Mouse (Mus musculus) lung, postnatal 0 days (tissue): Measurements from ENCODE around the gene Nr2f1. TPM values are rescaled to one million over a fixed set of nuclear protein-coding genes. Genes with fewer than 3 reads are reported as not detected.

Experiments
- ATAC-seq: fragments of 200-750 bp; cut with Nextera tagmentation; 2 replicates; pipeline ENCODE4 v1.8.0; 2017; ENCODE audit warnings: moderate library complexity
- DNase-seq: peaks from one replicate; pipeline ENCODE4 v3.0.0-alpha.2; 2016; ENCODE audit warnings: low spot score
- H3K27ac ChIP-seq: fragments of 300-500 bp; sonication (generic); 2 replicates; pipeline ENCODE4 v1.5.1; 2014; ENCODE audit warnings: antibody characterized with exemption, mild to moderate bottlenecking, low read length, mixed read lengths
- H3K27me3 ChIP-seq: fragments of 300-500 bp; sonication (generic); replicated peaks from 2 replicates; pipeline ENCODE4 v1.6.1; 2014; ENCODE audit warnings: low read length, mixed read lengths; ENCODE audit not compliant: insufficient read depth
- H3K36me3 ChIP-seq: fragments of 300-500 bp; sonication (generic); 2 replicates; pipeline ENCODE4 v1.6.1; 2014; ENCODE audit warnings: low read length, mixed read lengths; ENCODE audit not compliant: insufficient read depth
- H3K4me1 ChIP-seq: fragments of 300-500 bp; sonication (generic); 2 replicates; pipeline ENCODE4 v1.6.1; 2014; ENCODE audit warnings: antibody characterized with exemption, low read depth, low read length, mixed read lengths; ENCODE audit not compliant: insufficient read depth
- H3K4me2 ChIP-seq: fragments of 300-500 bp; sonication (generic); replicated peaks from 2 replicates; pipeline ENCODE4 v1.6.1; 2014; ENCODE audit warnings: low read depth, mild to moderate bottlenecking, low read length, moderate library complexity, mixed read lengths
- H3K4me3 ChIP-seq: fragments of 300-500 bp; sonication (generic); 2 replicates; pipeline ENCODE4 v1.5.1; 2014; ENCODE audit warnings: low read depth, low read length
- H3K9ac ChIP-seq: fragments of 300-500 bp; sonication (generic); replicated peaks from 2 replicates; pipeline ENCODE4 v1.6.1; 2014; ENCODE audit warnings: low read depth, mild to moderate bottlenecking
- H3K9me3 ChIP-seq: fragments of 300-500 bp; sonication (generic); 2 replicates; pipeline ENCODE4 v1.6.1; 2016; ENCODE audit warnings: low read length, mixed read lengths
- CTCF ChIP-seq: IDR thresholded peaks from 2 replicates; pipeline ENCODE4 v1.5.1; 2016; ENCODE audit warnings: antibody characterized with exemption, mild to moderate bottlenecking
- EP300 ChIP-seq: IDR thresholded peaks from 2 replicates; pipeline ENCODE4 v1.6.1; 2016; ENCODE audit warnings: antibody characterized with exemption, mild to moderate bottlenecking, control low read depth
- WGBS: fragments of 180-500 bp; shearing (Covaris S2); extraction: QIAGEN DNeasy Blood & Tissue Kit; methylation state at CpG from one replicate; pipeline ENCODE4 v1.1.7; 2014; 5-methylcytosine and 5-hydroxymethylcytosine counted together
- polyA plus RNA-seq: library from polyadenylated mRNA; unstranded; fragments of >200 nt; fragmentation: Nextera tagmentation; extraction: Ambion mirVana; gene quantifications from 2 replicates; pipeline ENCODE4 v1.2.1, GENCODE M21; 2015

Gene Nr2f1
- polyA plus RNA-seq, 1 experiment from 2014 or later, result 4.0 TPM

DNA sequence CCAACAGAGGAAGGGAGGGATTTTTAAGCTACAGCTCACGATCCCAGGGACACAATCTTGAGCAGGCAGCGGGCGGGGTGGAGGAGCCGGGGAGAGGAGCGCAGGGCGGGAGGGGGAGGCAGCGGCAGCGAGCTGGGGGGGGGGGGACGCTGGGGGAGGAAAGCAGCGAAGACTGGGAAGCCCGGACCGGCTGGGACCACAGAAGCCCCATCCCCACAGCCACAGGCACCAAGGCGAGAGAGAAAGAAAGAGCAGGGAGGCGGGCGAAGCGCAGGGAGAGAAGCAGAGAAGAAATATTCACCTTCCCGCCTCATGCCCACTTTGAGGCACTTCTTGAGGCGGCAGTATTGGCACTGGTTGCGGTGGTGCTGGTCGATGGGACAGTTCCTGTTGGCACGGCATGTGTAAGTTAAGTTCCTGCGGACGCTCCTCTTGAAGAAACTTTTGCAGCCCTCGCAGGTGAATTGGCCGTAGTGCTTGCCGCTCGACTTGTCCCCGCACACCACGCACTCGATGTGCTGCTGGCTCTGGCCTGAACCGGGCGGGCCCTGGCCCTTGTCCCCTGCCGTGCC, 1.7 kb downstream of the Nr2f1 start:
- no peak for TF ChIP-seq CTCF
- no peak for TF ChIP-seq EP300
- peak overlapping the region; percentile 66 for H3K4me3 ChIP-seq
- no peaks in the 10 kb centered on the region for H3K9me3 ChIP-seq
- no peak for ATAC-seq
- peak; percentile 25 for DNase-seq
- WGBS, result 2% methylated on average over 27 of the region's 33 CpGs
- no peaks in the 10 kb centered on the region for H3K36me3 ChIP-seq
- H3K27me3 ChIP-seq, result peaks cover 26% of the 10 kb centered on the region
- H3K27ac ChIP-seq, result no peak overlapping the region
- H3K4me1 ChIP-seq, result no peaks in the 10 kb centered on the region
- H3K9ac ChIP-seq, result peak overlapping the region; percentile 29; the same call in 1 of the 2 replicates
- peak overlapping the region; percentile 85 for H3K4me2 ChIP-seq

DNA sequence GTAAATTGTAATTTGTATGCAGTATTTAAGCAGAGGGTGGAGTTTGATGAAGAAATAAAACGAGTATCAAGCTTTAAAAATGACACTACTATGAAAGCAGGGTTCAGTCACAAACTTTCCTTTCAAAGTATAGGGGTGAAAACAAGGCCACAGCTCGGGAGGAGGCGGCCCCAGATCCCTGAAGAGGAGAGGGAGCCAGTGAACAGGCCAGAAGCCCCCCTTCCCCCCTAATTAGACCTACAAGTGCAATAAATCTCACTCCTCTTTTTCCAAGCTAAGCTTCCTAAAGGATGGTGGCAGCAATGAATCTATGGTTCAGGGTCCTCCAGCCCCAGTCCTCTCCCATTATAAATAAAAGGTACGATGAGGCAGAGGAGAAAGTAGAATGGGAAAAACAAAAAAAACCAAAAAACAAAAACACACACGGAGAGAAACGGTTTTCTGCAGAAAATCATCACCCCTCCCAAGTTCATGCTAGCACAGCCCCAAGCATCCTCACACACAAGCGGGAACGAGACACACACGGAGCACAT, 2.2 kb downstream of the Nr2f1 start:
- TF ChIP-seq CTCF (no peak), EP300 (no peak)
- 11% methylated on average over 9 of the region's 9 CpGs for WGBS
- Histone ChIP-seq H3K9me3 (no peaks in the 10 kb centered on the region), H3K27ac (no peak overlapping the region), H3K9ac (no peak overlapping the region), H3K4me3 (peak overlapping the region; percentile 66), H3K4me1 (no peaks in the 10 kb centered on the region), H3K4me2 (peak overlapping the region; percentile 85), H3K27me3 (peaks cover 26% of the 10 kb centered on the region), H3K36me3 (no peaks in the 10 kb centered on the region)
- DNase-seq, result no peak
- no peak for ATAC-seq

DNA sequence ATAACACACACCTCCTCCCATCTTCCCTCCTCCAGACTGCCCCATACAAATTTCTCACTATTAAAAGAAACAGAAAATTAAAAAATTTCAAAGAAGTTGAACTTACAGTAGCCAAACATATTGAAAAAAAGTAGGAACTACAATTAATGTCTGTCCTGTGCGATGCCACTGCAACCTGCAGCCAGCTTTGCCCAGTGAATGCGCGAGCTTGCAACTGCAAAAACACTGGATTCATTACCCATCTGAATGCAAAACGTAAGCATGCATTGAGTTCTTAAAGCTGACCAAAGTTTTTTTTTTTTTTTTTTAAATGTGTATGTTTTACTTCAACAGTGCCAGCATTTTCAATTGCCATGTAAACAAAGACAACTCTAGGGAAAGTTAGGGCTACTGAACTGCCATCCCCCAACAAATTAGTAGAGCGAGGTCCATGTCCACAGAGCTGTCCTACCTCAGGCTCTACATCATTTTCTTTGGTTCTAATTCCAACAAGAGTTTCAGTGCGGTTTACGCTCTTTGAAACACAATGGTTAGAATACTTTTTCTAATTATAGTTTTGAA, 3.2 kb downstream of the Nr2f1 start:
- H3K27ac ChIP-seq, result no peak overlapping the region
- H3K9ac ChIP-seq, result no peak overlapping the region
- TF ChIP-seq CTCF (no peak), EP300 (no peak)
- no peaks in the 10 kb centered on the region for H3K36me3 ChIP-seq
- ATAC-seq (no peak), DNase-seq (no peak)
- peaks cover 26% of the 10 kb centered on the region for H3K27me3 ChIP-seq
- no peak overlapping the region for H3K4me2 ChIP-seq
- H3K4me3 ChIP-seq, result no peak overlapping the region
- no peaks in the 10 kb centered on the region for H3K9me3 ChIP-seq
- H3K4me1 ChIP-seq, result no peaks in the 10 kb centered on the region
- 59% methylated on average over 7 of the region's 7 CpGs for WGBS

DNA sequence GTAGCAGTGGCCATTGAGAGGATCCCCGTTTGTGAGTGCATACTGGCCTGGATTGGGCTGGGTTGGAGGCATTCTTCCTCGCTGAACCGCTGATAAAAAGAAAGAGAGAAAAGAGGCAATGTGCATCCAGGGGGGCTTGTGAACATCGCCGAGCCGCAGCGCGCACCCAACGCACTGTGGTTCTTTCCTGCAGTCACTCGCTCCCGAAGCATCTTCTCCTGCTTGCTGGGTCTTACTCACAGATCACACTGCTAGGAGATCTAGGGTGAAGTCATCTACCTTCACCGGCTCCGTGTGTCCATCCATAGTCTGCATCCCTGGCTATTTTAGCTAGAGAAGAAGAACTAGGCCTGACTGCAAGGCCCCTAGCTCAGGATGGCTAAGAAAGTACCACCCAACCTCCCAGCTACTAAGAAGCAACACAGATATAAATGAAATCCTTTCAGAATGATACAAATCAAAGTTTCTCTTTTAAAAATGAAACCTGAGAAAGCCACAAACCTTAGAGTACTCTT, 3.9 kb downstream of the Nr2f1 start:
- Histone ChIP-seq H3K4me1 (no peaks in the 10 kb centered on the region), H3K9me3 (no peaks in the 10 kb centered on the region), H3K4me2 (peak overlapping the region; percentile 38), H3K36me3 (no peaks in the 10 kb centered on the region), H3K27me3 (peaks cover 26% of the 10 kb centered on the region), H3K9ac (no peak overlapping the region), H3K27ac (no peak overlapping the region), H3K4me3 (no peak overlapping the region)
- TF ChIP-seq EP300, result no peak
- no peak for TF ChIP-seq CTCF
- 38% methylated on average over 13 of the region's 13 CpGs for WGBS
- no peak for ATAC-seq
- no peak for DNase-seq

DNA sequence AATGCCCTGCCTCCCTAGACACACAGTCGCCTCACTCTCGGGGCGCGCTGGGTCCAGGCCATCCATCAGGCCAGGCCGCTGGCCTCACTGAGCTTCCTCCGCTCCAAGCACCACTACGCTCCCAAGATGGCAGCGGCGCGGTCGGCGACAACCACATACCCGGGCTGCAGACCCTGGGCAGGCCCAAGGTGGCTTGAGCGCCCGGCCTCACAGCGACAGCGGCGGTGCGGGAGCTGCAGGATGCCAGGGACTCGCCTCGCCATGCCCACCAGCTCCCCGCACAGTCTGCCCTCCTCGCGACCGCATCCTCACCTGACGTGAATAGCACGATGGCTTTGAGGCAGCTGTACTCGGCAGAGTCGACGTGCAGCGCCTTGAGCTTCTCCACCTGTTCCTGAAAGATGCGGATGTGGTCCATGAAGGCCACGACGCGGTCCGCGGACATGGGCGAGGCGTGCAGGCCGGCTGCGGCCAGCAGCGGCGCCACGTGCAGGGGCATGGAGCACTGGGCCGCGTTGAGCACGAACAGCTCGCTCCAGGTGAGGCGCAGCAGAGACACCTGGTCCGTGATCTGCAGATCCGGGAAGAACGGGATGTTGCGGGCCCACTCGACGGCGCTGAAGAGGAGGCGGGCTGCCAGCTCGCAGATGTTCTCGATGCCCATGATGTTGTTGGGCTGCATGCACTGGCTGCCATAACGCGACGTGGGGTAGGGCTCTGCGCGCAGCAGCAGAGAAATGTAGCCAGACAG, 4.5 kb downstream of the Nr2f1 start:
- Histone ChIP-seq H3K36me3 (no peaks in the 10 kb centered on the region), H3K4me1 (no peaks in the 10 kb centered on the region), H3K27ac (no peak overlapping the region), H3K9me3 (no peaks in the 10 kb centered on the region), H3K9ac (no peak overlapping the region), H3K27me3 (peaks cover 26% of the 10 kb centered on the region), H3K4me3 (peak overlapping the region; percentile 23; the same call in 1 of the 2 replicates), H3K4me2 (peak overlapping the region; percentile 38)
- no peak for ATAC-seq
- 15% methylated on average over 64 of the region's 64 CpGs for WGBS
- no peak for TF ChIP-seq CTCF
- TF ChIP-seq EP300, result no peak
- no peak for DNase-seq

DNA sequence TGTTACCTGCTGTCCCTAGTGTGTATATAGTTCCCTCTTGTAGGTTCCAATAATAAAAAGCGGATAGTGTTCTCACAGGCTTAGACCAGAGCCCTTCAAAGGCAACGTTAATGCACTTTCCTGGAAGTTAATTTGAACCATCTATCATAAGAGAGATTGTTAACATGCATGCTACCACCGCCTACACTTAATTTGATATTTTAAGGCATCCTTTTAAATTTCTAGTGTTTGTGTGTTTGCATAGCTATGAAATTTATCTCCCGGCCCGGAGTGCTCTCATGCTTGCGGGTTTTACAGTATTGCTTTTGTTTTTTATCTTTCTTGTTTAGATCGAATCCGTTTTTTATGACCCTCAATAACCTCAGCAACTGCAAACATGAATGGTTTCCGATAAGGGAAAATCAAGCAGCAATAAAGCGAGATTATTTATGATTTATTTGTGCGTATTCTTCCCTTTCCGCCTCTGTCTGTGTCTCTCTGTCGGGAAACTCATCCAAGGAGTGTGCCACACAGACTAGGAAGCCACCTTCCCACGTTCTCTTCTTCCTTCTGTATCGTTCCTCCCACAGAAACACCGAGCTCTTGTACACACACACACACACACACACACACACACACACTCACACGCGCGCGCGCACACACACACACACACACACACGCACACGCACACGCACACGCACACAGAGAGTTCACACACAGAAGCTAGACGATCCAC, 5.3 kb downstream of the Nr2f1 start:
- H3K27me3 ChIP-seq, result peaks cover 33% of the 10 kb centered on the region
- WGBS, result 43% methylated on average over 16 of the region's 26 CpGs
- ATAC-seq (no peak), DNase-seq (no peak)
- H3K9me3 ChIP-seq, result no peaks in the 10 kb centered on the region
- no peak overlapping the region for H3K27ac ChIP-seq
- no peak overlapping the region for H3K4me3 ChIP-seq
- H3K9ac ChIP-seq, result no peak overlapping the region
- no peaks in the 10 kb centered on the region for H3K4me1 ChIP-seq
- H3K36me3 ChIP-seq, result no peaks in the 10 kb centered on the region
- TF ChIP-seq CTCF, result no peak
- no peak for TF ChIP-seq EP300
- H3K4me2 ChIP-seq, result peak overlapping the region; percentile 38; the same call in 1 of the 2 replicates
